Mouse (Mus musculus) hindbrain, postnatal 0 days (tissue): ENCODE data around the gene Pax5. TPM values are rescaled to one million over a fixed set of nuclear protein-coding genes. Genes with fewer than 3 reads are reported as not detected.
A peak's percentile ranks its signal among the peaks of the same experiment; 100 is the strongest.

Experiments
- ATAC-seq: fragments of 200-750 bp; cut with Nextera tagmentation; 2 replicates; pipeline ENCODE4 v1.8.0; 2017; ENCODE audit warnings: mild to moderate bottlenecking, moderate TSS enrichment, moderate library complexity
- DNase-seq: peaks from one replicate; pipeline ENCODE4 v3.0.0-alpha.2; 2015; ENCODE audit warnings: low spot score
- H3K27ac ChIP-seq: fragments of 300-500 bp; sonication (generic); 2 replicates; pipeline ENCODE4 v1.5.1; 2014; ENCODE audit warnings: mild to moderate bottlenecking
- H3K27me3 ChIP-seq: fragments of 300-500 bp; sonication (generic); 2 replicates; pipeline ENCODE4 v1.6.1; 2014; ENCODE audit warnings: low read length, mixed read lengths; ENCODE audit not compliant: insufficient read depth
- H3K36me3 ChIP-seq: fragments of 300-500 bp; sonication (generic); 2 replicates; pipeline ENCODE4 v1.6.1; 2014; ENCODE audit warnings: low read length, mixed read lengths; ENCODE audit not compliant: insufficient read depth
- H3K4me1 ChIP-seq: fragments of 300-500 bp; sonication (generic); 2 replicates; pipeline ENCODE4 v1.6.1; 2014; ENCODE audit warnings: antibody characterized with exemption, low read length, mixed read lengths; ENCODE audit not compliant: insufficient read depth
- H3K4me2 ChIP-seq: fragments of 300-500 bp; sonication (generic); 2 replicates; pipeline ENCODE4 v1.6.1; 2014; ENCODE audit warnings: low read depth, mild to moderate bottlenecking, low read length, moderate library complexity, mixed read lengths
- H3K4me3 ChIP-seq: fragments of 300-500 bp; sonication (generic); 2 replicates; pipeline ENCODE4 v1.5.1; 2014; ENCODE audit warnings: low read length
- H3K9ac ChIP-seq: fragments of 300-500 bp; sonication (generic); replicated peaks from 2 replicates; pipeline ENCODE4 v1.6.1; 2014; ENCODE audit warnings: mild to moderate bottlenecking, low read length, moderate library complexity, mixed read lengths
- H3K9me3 ChIP-seq: fragments of 300-500 bp; sonication (generic); 2 replicates; pipeline ENCODE4 v1.6.1; 2016; ENCODE audit warnings: low read length, mixed read lengths
- CTCF ChIP-seq: IDR thresholded peaks from 2 replicates; pipeline ENCODE4 v1.5.1; 2016; ENCODE audit warnings: antibody characterized with exemption, control low read depth, low read depth
- WGBS: fragments of 180-500 bp; shearing (Covaris S2); extraction: QIAGEN DNeasy Blood & Tissue Kit; methylation state at CpG from one replicate; pipeline ENCODE4 v1.1.7; 2014; 5-methylcytosine and 5-hydroxymethylcytosine counted together
- polyA plus RNA-seq: library from polyadenylated mRNA; unstranded; fragments of >200 nt; fragmentation: Nextera tagmentation; extraction: Ambion mirVana; gene quantifications from 2 replicates; pipeline ENCODE4 v1.2.1, GENCODE M21; 2015
- total RNA-seq: library from RNA; depleted of rRNA; stranded (reverse); fragments of >200 nt; gene quantifications from 2 replicates; pipeline ENCODE4 v1.2.3, GENCODE M21; 2014

The Pax5 gene
- total and polyA plus RNA-seq, 2 experiments from 2014 or later, result 0.81 to 10.0 TPM

DNA sequence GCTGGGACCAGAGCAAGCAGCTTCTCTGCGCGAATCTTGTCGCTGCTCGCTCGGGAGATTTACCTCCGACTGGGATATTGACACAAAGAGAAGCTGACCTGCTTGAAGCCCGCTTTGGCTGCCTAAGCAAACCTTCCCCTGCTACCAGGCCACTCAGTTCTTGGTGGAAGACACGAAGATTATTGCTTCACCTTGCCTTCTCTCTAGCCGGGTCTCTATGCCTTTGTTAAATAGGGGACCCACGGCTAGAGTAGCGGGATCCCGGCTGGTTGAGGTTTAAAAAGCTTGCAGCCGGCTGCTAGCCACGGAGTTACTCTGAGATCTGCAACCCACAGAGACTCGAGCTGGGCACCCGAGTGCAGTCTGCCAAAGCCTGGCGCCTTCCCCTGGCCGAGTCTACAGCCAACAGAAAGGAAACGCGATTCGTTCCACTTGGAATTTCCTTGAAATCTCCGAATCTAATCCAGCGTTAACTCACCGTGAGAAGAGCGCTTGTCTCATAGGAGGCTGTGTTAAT, 8.2 kb downstream of the Pax5 start:
- Histone ChIP-seq H3K27ac (no peak overlapping the region), H3K4me3 (peak overlapping the region; percentile 11)

DNA sequence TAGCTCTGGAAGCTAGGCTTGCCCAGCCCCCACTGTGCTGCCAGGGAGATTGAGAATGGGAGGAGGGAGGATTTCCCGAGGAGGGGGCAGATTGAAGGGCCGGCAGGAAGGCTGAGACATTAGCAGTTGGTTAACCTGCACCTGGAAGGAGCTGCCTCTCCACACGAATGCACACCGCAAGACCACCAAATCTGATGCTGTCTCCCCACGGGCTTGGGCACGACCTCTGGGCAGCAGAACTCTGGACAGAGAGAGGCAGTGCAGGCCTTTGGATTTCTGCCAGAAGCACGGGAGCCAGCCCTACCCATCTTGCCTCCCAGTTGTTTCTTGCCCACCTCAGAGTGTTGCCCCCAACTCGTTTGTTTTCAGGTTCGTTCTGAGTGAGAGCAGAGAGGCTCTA, 8.8 kb downstream of the Pax5 start:
- WGBS, result 2% methylated on average over 9 of the region's 9 CpGs
- peak overlapping the region; percentile 59 for H3K4me2 ChIP-seq
- H3K27ac ChIP-seq, result no peak overlapping the region
- H3K4me3 ChIP-seq, result peak overlapping the region; percentile 11
- ATAC-seq, result no peak
- peaks cover 3% of the 10 kb centered on the region; the same call in 1 of the 2 replicates for H3K4me1 ChIP-seq
- H3K9ac ChIP-seq, result no peak overlapping the region
- H3K36me3 ChIP-seq, result no peaks in the 10 kb centered on the region
- DNase-seq, result peak; percentile 28
- TF ChIP-seq CTCF, result no peak
- peaks cover 65% of the 10 kb centered on the region for H3K27me3 ChIP-seq
- H3K9me3 ChIP-seq, result no peaks in the 10 kb centered on the region

More for the DNA sequence above, 8.2 kb downstream of the Pax5 start:
- peaks cover 66% of the 10 kb centered on the region for H3K27me3 ChIP-seq
- H3K36me3 ChIP-seq, result no peaks in the 10 kb centered on the region
- no peak overlapping the region for H3K9ac ChIP-seq
- TF ChIP-seq CTCF, result no peak
- ATAC-seq (no peak), DNase-seq (peak; percentile 69)
- H3K9me3 ChIP-seq, result no peaks in the 10 kb centered on the region
- H3K4me2 ChIP-seq, result peak overlapping the region; percentile 59
- H3K4me1 ChIP-seq, result peaks cover 3% of the 10 kb centered on the region; the same call in 1 of the 2 replicates
- under 1% methylated on average over 25 of the region's 25 CpGs for WGBS

DNA sequence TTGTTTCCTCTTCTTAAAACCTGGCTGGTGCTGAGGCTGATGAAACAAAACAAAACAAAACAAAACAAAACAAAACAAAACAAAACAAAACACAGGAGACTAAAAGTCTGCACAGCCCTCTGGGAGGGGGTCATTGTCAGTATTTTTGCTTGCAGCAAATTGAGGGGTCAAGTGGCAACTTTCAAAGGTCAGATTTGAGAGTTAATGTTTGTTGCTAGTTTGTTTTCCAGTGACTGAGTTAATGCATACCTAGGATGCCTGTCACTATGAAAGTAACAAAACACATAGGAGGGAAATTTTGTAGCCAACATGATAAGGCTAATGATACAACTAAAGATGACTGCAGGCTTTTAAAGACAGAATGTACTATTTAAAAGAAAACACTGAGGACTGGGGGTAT, 13.6 kb downstream of the Pax5 start:
- H3K9ac ChIP-seq, result no peak overlapping the region
- H3K4me2 ChIP-seq, result no peak overlapping the region
- no peak for TF ChIP-seq CTCF
- H3K27ac ChIP-seq, result no peak overlapping the region
- H3K9me3 ChIP-seq, result no peaks in the 10 kb centered on the region
- no peak overlapping the region for H3K4me3 ChIP-seq
- H3K27me3 ChIP-seq, result peaks cover 58% of the 10 kb centered on the region
- H3K36me3 ChIP-seq, result no peaks in the 10 kb centered on the region
- ATAC-seq (no peak), DNase-seq (no peak)
- H3K4me1 ChIP-seq, result peaks cover 6% of the 10 kb centered on the region; the same call in 1 of the 2 replicates

DNA sequence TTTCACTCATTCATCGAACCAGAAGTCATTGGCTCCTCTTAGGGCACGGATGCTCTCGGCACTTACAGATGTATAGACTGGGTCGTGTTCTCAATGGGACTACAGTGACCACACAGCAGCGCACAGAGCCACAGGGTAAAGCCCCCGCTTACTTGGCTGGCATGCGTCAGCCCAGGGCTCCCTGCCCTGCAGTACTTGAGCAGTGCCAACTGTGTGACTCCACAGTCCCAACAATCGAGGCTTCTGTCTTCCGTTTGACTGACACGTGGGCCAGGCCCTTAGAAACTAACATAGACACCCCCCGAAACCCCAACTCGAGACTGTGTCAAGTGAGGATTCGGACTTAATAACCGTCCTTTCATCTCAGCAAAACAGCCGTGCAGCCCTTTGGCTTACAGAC, 15.9 kb downstream of the Pax5 start:
- Histone ChIP-seq H3K9me3 (no peaks in the 10 kb centered on the region), H3K9ac (no peak overlapping the region), H3K4me1 (peaks cover 6% of the 10 kb centered on the region; the same call in 1 of the 2 replicates), H3K27ac (no peak overlapping the region), H3K4me3 (no peak overlapping the region), H3K4me2 (0 out of 2 replicates have a peak overlapping the region, but pooled peaks have one; percentile 13), H3K36me3 (no peaks in the 10 kb centered on the region), H3K27me3 (peaks cover 35% of the 10 kb centered on the region)
- DNase-seq (peak; percentile 72), ATAC-seq (peak; percentile 87)
- no peak for TF ChIP-seq CTCF
- 22% methylated on average over 15 of the region's 15 CpGs for WGBS

DNA sequence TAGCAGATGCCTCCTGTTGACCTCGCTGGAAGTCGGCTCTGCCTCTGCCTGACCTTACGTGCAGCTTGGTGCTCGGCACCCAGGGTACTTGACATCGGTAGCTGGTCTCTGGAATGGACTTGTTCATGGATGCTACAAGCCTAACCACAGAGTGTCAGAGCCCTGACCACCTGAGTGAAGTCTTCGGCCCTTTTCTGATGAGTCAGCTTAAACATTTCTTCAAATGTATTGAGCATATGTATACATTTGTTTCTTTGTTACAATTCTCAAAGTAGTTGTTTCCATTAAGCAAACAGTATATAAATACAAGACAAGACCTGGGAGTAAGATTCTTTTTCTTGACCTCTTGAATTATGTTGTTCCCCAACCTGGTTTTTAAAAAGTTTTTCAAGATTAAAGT, 24.7 kb downstream of the Pax5 start:
- no peaks in the 10 kb centered on the region for H3K36me3 ChIP-seq
- H3K9me3 ChIP-seq, result no peaks in the 10 kb centered on the region
- 81% methylated on average over 6 of the region's 6 CpGs for WGBS
- DNase-seq (no peak), ATAC-seq (no peak)
- H3K27me3 ChIP-seq, result no peaks in the 10 kb centered on the region
- H3K4me1 ChIP-seq, result no peaks in the 10 kb centered on the region
- no peak overlapping the region for H3K9ac ChIP-seq
- TF ChIP-seq CTCF, result no peak
- H3K4me3 ChIP-seq, result no peak overlapping the region
- H3K4me2 ChIP-seq, result no peak overlapping the region
- no peak overlapping the region for H3K27ac ChIP-seq

DNA sequence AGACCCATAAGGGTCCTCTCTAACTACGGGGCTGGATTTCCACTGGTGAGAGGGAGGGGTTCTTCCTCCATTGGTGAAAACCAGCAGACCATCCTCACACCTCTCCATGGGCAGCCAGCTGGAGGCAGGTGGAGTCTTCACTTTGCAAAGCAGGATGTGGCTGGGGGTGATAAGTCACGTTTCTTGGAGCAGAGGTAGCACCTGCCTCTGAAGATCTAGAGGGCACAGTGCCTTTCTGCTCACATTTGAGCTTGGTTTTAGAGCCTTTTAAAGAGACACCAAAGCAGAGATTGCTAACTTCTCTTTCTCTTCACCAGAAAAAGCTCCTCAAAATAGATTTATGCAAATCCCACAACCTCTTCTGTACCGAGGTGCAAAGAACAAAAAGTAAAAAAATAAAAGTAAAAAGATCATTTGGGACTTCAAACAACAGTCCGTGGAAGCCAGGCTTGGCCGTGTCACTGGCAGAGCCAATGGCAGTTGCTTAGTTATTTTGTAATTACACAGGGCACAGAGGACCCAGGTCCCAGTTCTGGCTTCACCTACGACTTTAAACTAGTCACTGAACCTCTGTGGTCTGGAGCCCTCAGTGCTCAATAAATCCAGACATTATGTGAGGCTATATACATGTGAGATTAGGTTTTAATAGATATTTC, 29.9 kb downstream of the Pax5 start:
- Histone ChIP-seq H3K27ac (no peak overlapping the region), H3K9ac (no peak overlapping the region), H3K36me3 (no peaks in the 10 kb centered on the region), H3K9me3 (no peaks in the 10 kb centered on the region), H3K4me2 (no peak overlapping the region), H3K27me3 (no peaks in the 10 kb centered on the region), H3K4me1 (no peaks in the 10 kb centered on the region), H3K4me3 (no peak overlapping the region)
- ATAC-seq (no peak), DNase-seq (no peak)
- WGBS, result 75% methylated on average over 6 of the region's 6 CpGs
- TF ChIP-seq CTCF, result no peak

DNA sequence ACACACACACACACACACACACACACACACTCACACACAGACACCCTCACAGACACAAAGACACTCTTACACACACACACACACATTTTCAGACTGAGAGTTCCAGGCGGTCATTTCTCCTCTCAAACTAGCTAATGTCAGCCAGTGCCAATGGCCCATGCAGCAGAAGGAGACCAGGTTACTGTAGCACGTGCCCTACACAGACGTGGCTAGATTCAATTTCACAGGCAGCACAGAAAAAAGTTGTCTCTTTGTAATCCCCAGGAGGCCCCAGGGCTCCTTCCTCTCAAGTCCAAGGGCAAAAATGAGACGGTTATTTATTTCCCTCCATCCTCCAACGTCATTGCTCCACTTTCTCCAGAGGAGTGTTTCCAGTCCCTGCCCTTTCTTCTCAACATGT, 31.6 kb downstream of the Pax5 start:
- 51% methylated on average over 5 of the region's 5 CpGs for WGBS
- no peak overlapping the region for H3K4me2 ChIP-seq
- no peak overlapping the region for H3K9ac ChIP-seq
- no peaks in the 10 kb centered on the region for H3K27me3 ChIP-seq
- no peaks in the 10 kb centered on the region for H3K36me3 ChIP-seq
- no peak overlapping the region for H3K4me3 ChIP-seq
- no peak for TF ChIP-seq CTCF
- H3K9me3 ChIP-seq, result no peaks in the 10 kb centered on the region
- DNase-seq, result no peak
- no peaks in the 10 kb centered on the region for H3K4me1 ChIP-seq
- no peak for ATAC-seq
- H3K27ac ChIP-seq, result no peak overlapping the region
